Mouse (Mus musculus) brain, embryonic 14.5 days (tissue): Measurements from ENCODE around the gene C5ar1.

Experiments used
- CTCF ChIP-seq: fragments of 200-500 bp; IDR thresholded peaks from 2 replicates; pipeline ENCODE4 v1.5.1; 2012; ENCODE audit warnings: inconsistent platforms, mild to moderate bottlenecking, moderate library complexity, borderline replicate concordance; ENCODE audit not compliant: insufficient read depth, insufficient read length; ENCODE audit errors: extremely low read depth
- POLR2A ChIP-seq: fragments of 200-500 bp; IDR thresholded peaks from 2 replicates; pipeline ENCODE4 v1.6.1; 2012; ENCODE audit warnings: mild to moderate bottlenecking, inconsistent platforms, borderline replicate concordance; ENCODE audit not compliant: poor library complexity, insufficient read depth, insufficient read length, severe bottlenecking; ENCODE audit errors: extremely low read depth

DNA sequence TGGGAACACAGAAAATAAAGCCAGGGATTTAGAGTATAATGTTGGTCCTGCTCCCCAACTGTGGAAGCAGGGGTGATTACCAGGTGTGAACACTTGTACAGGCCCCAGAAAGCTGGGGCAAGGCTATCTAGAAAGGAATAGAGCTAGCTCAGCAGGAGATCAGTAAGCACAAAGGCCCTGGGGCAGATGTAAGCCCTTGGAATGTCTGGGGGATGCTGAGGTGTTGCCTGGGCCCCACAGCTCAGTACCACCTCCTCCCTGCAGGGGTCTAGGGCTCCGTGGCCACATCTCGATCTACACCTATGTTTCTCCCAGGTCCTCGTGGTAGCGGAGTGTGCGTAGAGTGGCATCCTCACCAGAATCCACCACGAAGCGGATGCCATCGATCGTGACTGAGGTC is 45.4 kb downstream of the C5ar1 start:
- no peak for TF ChIP-seq CTCF
- no peak for TF ChIP-seq POLR2A
